11 mouse cellular contexts compared by ENCODE assay signal in genomic region chr14:34345771-34346566, GRCm38 (mm10). TPM values are rescaled to one million over a fixed set of nuclear protein-coding genes. Genes with fewer than 3 reads are reported as not detected.
DNase-seq lines count a peak whose midpoint lies in the region; ATAC-seq lines count a peak whose summit lies in the region.
"Had no signal": no experiment of that assay in that cellular context is flagged by ENCODE, and none has a peak within 500 bp of the region (broad histone marks: within the 10 kb centered on the region; RNA-seq: fewer than 3 reads in every experiment).

No protein-coding gene starts in this region.

- WGBS in embryonic facial prominence, embryonic 14.5 days = 53% methylated on average over 12 of the region's 12 CpGs

- H3K9ac ChIP-seq in embryonic facial prominence, embryonic 14.5 days (ENCODE audit: low read depth, low read length) = no peak overlapping the region
- H3K9ac ChIP-seq: heart, embryonic 15.5 days had no signal

- H3K27me3 ChIP-seq in embryonic facial prominence, embryonic 14.5 days (replicated peaks; ENCODE audit: control insufficient read depth, insufficient read depth, low read length) = no peaks in the 10 kb centered on the region
- H3K27me3 ChIP-seq: heart, embryonic 15.5 days had no signal

- ATAC-seq in frontal cortex, adult (ENCODE audit: low TSS enrichment) = 0 out of 2 replicates have a peak, but pooled peaks have one; percentile 43
- ATAC-seq in embryonic facial prominence, embryonic 14.5 days (ENCODE audit: low read depth) = peak; percentile 9; the same call in 1 of the 2 replicates
- ATAC-seq: CD4-positive, CD25-positive, alpha-beta regulatory T cell, adult 4 months had no signal

- peaks cover 31% of the 10 kb centered on the region for H3K36me3 ChIP-seq in embryonic facial prominence, embryonic 14.5 days (ENCODE audit: control insufficient read depth, insufficient read depth, low read length)

- no peaks in the 10 kb centered on the region for H3K9me3 ChIP-seq in embryonic facial prominence, embryonic 14.5 days (ENCODE audit: control insufficient read depth, low read length)
- H3K9me3 ChIP-seq: heart, embryonic 15.5 days had no signal

- H3K27ac ChIP-seq in embryonic facial prominence, embryonic 14.5 days (replicated peaks; ENCODE audit: low read depth, low read length) = no peak overlapping the region
- H3K27ac ChIP-seq: heart, embryonic 15.5 days had no signal

- H3K4me1 ChIP-seq in embryonic facial prominence, embryonic 14.5 days (ENCODE audit: control insufficient read depth, insufficient read depth, low read length) = no peaks in the 10 kb centered on the region
- H3K4me1 ChIP-seq: heart, embryonic 15.5 days had no signal

- no peak for DNase-seq in frontal cortex, adult 2 months (ENCODE audit: extremely low spot score in 1 of 2, low spot score in 1 of 2)
- peak; percentile 44 for DNase-seq in 3T3-L1 (ENCODE audit: low read depth, low spot score)
- peak; percentile 33 for DNase-seq in embryonic facial prominence, embryonic 14.5 days (ENCODE audit: low spot score)
- peak; percentile 43 for DNase-seq in lung, postnatal 25 days (ENCODE audit: low spot score)
- DNase-seq in left cerebral cortex, adult 18-20 months (ENCODE audit: low spot score in 2 of 2) = no peak
- no peak for DNase-seq in spleen, postnatal 36 days (ENCODE audit: low spot score in 2 of 2)
- no peak for DNase-seq in adrenal gland, adult 18-20 months (ENCODE audit: low spot score in 2 of 2)
- DNase-seq: thymus, postnatal 14 days had no signal

- no peak overlapping the region for H3K4me2 ChIP-seq in embryonic facial prominence, embryonic 14.5 days (ENCODE audit: low read depth, low read length)
- H3K4me2 ChIP-seq: heart, embryonic 15.5 days had no signal

- no peak overlapping the region for H3K4me3 ChIP-seq in embryonic facial prominence, embryonic 14.5 days (ENCODE audit: low read depth, low read length)
- H3K4me3 ChIP-seq: heart, embryonic 15.5 days had no signal

RNA-seq across cellular contexts. Expression of gene Fam25c, which starts 9.3 kb away (rescaled TPM):
- not detected in 2 replicates for polyA plus RNA-seq in frontal cortex, adult 2 months (2012; rRNA removed)
- polyA plus RNA-seq in embryonic facial prominence, embryonic 14.5 days (2014; fragmentation: Nextera tagmentation; extraction: Ambion mirVana) = 13.0 and 40.1 TPM in 2 replicates
- total RNA-seq in left cerebral cortex, adult 18-20 months (2021) = not detected
- total RNA-seq in adrenal gland, adult 18-20 months (2021) = not detected
- polyA plus RNA-seq: CD4-positive, CD25-positive, alpha-beta regulatory T cell, adult 4 months; heart, embryonic 15.5 days had no signal

RNA-seq across cellular contexts. Expression of gene Sncg, which starts 28.6 kb away (rescaled TPM):
- polyA plus RNA-seq in frontal cortex, adult 2 months (2012; rRNA removed) = 7.6 and 10.5 TPM in 2 replicates
- 74.9 and 76.8 TPM in 2 replicates for polyA plus RNA-seq in embryonic facial prominence, embryonic 14.5 days (2014; fragmentation: Nextera tagmentation; extraction: Ambion mirVana)
- 1 to 10 TPM; 5.4 to 5.8 TPM for total RNA-seq in left cerebral cortex, adult 18-20 months (2021)
- total RNA-seq in adrenal gland, adult 18-20 months (2021) = 100 to 1,000 TPM in 1 of 2 experiments, 10 to 100 TPM in 1; 16.6 to 229 TPM
- polyA plus RNA-seq: CD4-positive, CD25-positive, alpha-beta regulatory T cell, adult 4 months had no signal

RNA-seq across cellular contexts. Expression of gene Mmrn2, which starts 29.3 kb away (rescaled TPM):
- polyA plus RNA-seq in frontal cortex, adult 2 months (2012; rRNA removed) = 2.9 and 3.2 TPM in 2 replicates
- 8.2 and 8.6 TPM in 2 replicates for polyA plus RNA-seq in embryonic facial prominence, embryonic 14.5 days (2014; fragmentation: Nextera tagmentation; extraction: Ambion mirVana)
- total RNA-seq in left cerebral cortex, adult 18-20 months (2021) = 1 to 10 TPM; 4.0 to 4.3 TPM
- 10 to 100 TPM; 24.0 to 28.0 TPM for total RNA-seq in adrenal gland, adult 18-20 months (2021)

RNA-seq across cellular contexts. Expression of gene Glud1, which starts 35.4 kb away (rescaled TPM):
- 174 and 196 TPM in 2 replicates for polyA plus RNA-seq in frontal cortex, adult 2 months (2012; rRNA removed)
- polyA plus RNA-seq in embryonic facial prominence, embryonic 14.5 days (2014; fragmentation: Nextera tagmentation; extraction: Ambion mirVana) = 72.7 and 78.6 TPM in 2 replicates
- total RNA-seq in left cerebral cortex, adult 18-20 months (2021) = 100 to 1,000 TPM; 270 to 302 TPM
- 100 to 1,000 TPM; 186 to 200 TPM for total RNA-seq in adrenal gland, adult 18-20 months (2021)

RNA-seq across cellular contexts. Expression of gene Shld2, which starts 35.7 kb away (rescaled TPM):
- 3.8 and 4.7 TPM in 2 replicates for polyA plus RNA-seq in frontal cortex, adult 2 months (2012; rRNA removed)
- polyA plus RNA-seq in embryonic facial prominence, embryonic 14.5 days (2014; fragmentation: Nextera tagmentation; extraction: Ambion mirVana) = 9.8 and 13.5 TPM in 2 replicates
- total RNA-seq in left cerebral cortex, adult 18-20 months (2021) = 10 to 100 TPM in 1 of 2 experiments, 1 to 10 TPM in 1; 10.0 to 11.9 TPM
- total RNA-seq in adrenal gland, adult 18-20 months (2021) = 1 to 10 TPM; 9.2 to 9.5 TPM

Comparison
In these comparisons a context has a peak if more than half of its experiments do, and no peak if none do; other contexts are left out.
1. DNase-seq: peak in 3T3-L1 (single experiment), embryonic facial prominence, embryonic 14.5 days (single experiment) and lung, postnatal 25 days (single experiment); none in frontal cortex, adult 2 months (0 of 2), left cerebral cortex, adult 18-20 months (0 of 2), spleen, postnatal 36 days (0 of 2) and adrenal gland, adult 18-20 months (0 of 2).
2. RNA of gene Mmrn2, which starts 29.3 kb away (total RNA-seq): 24.0 to 28.0 TPM in adrenal gland, adult 18-20 months; 4.0 to 4.3 TPM in left cerebral cortex, adult 18-20 months; every median in the first group is over 4 times any median in the second.